Mouse (Mus musculus) lung, adult 18-20 months (tissue): ENCODE results near the gene Gm49368.
"Not testable (repeated sequence)": the region's sequence is repeated elsewhere in the genome, so short reads cannot be mapped to it uniquely, and the experiment has no call there.

Experiments
- DNase-seq, 2 experiments: peaks; one replicate each; pipeline ENCODE4 v3.0.0; 2022; ENCODE audit warnings: mixed read lengths in 2 of 2

The Gm49368 gene

DNA sequence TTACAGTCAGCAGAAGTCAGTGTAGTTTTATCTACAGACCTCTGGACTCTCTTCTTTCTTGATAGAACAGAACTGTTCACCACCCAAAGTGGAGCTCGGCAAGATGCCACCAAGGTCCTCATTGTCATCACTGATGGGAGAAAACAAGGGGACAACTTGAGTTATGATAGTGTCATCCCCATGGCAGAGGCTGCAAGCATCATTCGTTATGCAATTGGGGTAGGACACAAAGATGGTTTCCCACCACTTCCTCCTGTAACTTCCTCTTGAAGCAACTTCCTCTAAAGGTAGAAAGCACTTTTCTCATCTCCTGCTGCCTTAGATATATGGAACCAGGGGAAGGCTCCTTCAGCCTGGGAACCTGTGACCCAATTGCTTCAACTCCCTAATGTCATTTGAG lies 71.1 kb downstream of the Gm49368 start:
- peak in 1 of 2 experiments; percentile 25 for DNase-seq

DNA sequence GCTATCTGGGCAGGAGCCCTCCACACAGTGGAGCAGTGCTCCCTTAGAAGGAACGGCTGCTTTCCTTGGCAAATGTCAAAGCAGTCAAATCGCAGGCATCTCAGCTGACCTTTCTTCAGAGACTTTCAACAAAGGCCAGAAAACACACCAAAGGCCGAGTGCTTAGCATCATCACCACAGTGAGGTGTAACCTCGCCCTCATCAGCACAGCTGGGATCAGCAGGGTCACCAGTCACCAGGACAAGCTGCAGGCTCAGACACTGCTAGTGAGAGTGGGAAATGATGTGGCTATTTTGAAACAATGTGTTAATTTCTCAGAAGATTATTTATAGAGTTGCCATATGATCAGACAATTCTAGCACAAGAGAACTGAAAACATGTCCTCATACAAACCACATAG lies 74.4 kb downstream of the Gm49368 start:
- peak in 1 of 2 experiments; percentile 12 for DNase-seq

DNA sequence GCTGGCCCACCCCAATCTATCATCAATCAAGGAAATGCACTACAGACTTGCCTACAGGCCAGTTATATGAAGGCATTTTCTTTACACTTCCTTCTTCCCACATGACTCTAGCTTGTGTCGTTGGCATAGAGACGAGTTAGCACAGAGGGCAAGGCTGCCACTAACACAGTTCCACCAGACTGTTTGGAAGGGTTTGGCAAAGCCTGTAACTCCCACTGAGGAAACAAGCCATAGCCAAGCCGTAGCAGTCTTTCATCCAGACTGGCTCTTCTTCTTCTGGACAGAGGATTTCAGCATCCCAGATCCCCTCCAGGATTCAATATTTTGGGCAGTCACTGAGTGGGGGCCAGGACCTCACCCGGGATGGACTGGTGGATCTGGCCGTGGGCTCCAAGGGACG lies 77.1 kb downstream of the Gm49368 start:
- no peak for DNase-seq

DNA sequence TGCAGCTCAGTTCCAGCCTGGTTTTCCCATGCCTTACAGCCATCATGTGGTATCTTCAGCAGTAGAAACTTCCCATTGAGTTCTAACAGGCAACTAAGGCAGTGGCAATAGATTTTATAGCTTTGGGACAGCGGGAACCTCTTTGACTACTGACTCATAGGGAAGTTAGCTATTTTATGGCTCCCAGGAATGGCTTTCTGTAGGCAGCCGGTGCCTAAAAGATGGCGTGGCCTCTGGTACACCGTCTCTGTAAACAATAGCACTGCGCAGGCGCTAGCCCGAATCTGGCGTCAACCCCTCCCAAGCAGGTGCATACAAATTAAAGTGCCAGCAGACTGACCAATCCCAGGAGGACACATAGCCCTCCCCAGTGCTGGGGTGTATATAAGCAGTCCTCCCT lies 88.5 kb downstream of the Gm49368 start:
- DNase-seq = no peak

DNA sequence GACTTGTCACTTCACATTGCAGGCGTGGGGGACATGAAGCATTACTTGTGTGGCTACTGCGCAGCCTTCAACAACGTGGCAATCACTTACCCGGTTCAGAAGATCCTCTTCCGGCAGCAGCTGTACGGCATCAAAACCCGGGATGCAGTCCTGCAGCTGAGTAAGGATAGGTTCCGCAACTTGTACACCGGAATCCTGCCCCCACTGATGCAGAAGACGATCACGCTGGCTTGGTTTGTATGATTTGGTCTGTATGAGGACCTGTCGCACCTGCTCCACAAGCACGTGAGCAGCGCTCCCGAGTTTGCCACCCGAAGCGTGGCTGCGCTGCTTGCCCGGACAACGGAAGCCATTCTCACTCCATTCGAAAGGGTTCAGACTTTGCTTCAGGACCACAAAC lies 91.6 kb downstream of the Gm49368 start, which contains the start of gene Itgad:
TSS of gene Itgad (plus strand) at position 301 of the 400 bp plus-strand sequence.
- DNase-seq = no peak

DNA sequence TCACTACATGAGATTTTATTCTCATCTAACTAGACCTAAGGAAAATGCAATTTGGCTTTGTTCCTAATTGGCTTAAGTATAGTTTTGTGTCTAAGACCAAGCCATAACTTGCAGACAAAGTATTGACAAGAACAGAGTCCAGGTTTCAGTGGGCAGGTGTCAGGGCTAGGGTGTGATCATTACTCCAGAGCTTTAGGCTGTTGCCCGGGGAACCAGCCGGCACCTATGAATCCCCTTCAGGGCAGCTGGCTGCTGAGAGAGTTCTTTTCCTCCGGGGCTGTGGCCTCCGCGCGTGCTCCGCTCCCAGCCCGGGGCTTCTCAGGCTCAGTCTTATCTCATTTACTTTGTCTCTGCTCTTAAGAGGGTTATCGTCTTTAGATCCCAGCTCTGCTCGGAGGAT lies 92.4 kb downstream of the Gm49368 start:
- DNase-seq = no peak

DNA sequence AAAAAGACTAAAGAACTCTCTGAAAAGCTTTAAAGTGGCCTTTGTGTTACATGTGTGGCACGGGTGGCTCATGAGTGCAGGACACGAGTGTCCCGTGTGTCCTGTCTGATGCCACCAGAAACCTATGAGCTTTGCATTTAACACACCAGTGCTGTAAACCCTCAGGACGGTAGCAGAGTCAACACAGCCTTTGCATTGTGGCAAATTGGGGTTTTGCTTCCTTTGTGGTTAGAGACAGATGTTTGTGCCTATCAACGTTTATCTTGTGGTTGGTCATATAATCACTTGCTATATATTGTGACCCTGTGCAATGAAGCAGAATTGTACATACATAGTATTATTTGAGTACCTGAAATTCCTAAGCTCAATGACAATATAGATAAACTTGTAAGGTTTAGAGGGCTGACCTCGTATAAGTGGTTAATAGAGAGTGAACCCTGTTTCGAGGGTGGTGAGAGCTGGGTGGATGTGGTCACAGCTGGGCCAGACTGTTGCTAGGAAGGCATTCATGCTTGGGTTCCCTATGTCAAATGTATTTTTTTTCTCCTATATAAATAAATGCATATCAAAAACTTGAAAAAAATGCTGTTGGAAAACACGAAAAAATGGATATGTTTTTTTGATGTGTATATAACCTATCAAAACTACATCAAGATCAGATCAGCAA lies 96.3 kb downstream of the Gm49368 start:
- DNase-seq = not testable (repeated sequence)

DNA sequence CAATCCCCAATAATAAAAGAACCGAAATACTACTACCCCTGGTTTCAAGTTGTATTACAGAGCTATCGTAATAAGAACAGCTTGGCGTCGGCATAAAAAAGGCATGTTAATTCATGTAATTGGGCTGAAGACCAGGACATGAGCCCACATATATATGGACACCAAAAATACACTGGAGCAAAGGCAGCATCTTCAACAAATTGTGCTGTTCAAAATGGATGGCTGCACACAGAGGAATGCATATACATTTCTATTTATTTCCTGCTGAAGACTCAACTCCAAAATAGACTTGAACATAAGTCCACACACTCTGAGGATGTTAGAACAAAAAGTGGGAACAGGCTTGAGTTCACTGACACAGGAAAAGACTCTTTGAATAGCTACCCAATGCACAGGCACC lies 101.5 kb downstream of the Gm49368 start:
- DNase-seq = no peak

DNA sequence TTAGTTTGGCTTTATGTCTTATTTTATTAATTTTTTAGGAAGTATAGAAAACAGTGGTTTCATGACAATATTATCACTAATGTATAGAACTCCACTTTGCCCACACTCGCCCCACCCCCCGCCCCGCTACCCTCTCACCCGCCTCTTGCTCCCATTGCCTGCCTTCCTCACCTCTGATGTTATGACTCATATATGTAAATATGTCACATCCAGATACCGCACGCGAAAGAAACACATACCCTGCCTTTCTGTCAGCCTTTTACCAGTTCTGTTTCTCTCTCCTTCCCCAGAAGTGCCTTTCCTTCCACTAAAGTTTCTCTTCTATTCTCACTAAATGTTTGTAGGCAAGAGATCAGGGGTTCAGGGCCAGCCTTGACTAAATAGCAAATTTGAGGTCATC lies 103.9 kb downstream of the Gm49368 start:
- DNase-seq = no peak

DNA sequence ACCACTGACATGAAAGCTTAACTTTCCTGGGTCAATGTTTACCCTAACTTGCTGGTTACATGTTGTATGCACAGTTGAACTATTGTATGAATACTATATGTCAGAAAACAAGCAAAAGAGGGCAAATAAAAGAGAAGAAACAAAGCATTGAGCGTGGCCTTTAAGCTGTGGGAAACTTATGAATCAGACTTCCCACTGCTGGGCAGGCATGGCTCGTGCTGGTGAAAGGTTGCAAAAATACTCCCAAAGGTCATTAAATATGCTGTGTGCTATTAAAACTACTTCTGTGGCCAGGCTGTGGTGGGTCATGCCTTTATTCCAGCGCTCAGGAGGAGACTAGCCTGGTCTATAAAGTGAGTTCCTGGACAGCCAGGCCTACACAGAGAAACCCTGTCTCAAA lies 107.5 kb downstream of the Gm49368 start:
- DNase-seq = no peak
